Comparison of ENCODE assay signal across 9 mouse cellular contexts in the genomic region with DNA sequence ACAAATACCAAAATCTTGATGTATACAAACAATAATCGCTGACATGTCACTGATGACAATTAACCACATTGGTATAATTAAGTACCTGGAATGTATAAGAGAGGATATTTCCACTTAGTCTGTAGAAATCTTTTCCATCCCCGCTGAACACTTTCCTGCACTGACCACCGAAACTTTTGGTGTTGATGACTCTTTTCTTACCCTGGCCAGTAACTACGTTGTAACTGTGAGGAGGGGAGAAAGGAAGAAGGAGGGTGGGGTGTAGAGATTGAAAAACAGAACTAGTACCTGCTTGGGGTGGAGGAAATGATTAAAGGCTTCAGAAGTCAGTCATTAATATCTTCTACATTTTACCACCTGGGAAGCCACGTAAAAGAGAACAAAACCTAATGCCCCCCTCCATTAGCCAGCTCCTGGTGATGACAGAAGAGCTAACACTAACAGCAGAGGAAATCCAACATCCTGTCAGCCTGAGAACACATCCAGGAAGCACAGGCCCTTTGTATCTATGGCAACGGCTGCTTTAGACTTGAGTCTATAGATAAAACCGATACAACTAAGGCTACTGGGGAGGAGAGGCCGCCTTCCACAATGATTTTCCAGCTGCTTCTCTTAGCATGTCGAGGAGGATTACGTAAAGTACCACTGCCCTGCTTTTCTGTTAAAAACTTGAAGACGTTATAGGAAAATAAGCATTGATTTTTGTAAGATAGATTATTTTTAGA. TPM values are rescaled to one million over a fixed set of nuclear protein-coding genes. Genes with fewer than 3 reads are reported as not detected.
DNase-seq lines count a peak whose midpoint lies in the region; ATAC-seq lines count a peak whose summit lies in the region.
"Had no signal": no experiment of that assay in that cellular context is flagged by ENCODE, and none has a peak within 500 bp of the region (broad histone marks: within the 10 kb centered on the region; RNA-seq: fewer than 3 reads in every experiment).

No protein-coding gene starts in this region.

- H3K36me3 ChIP-seq in heart, embryonic 10.5 days, result no peaks in the 10 kb centered on the region

- no peak overlapping the region for H3K27ac ChIP-seq in heart, embryonic 10.5 days

- H3K4me3 ChIP-seq in heart, embryonic 10.5 days, result 0 out of 2 replicates have a peak overlapping the region, but pooled peaks have one; percentile 8
- H3K4me3 ChIP-seq: erythroblast, embryonic 14.5 days had no signal

- no peaks in the 10 kb centered on the region for H3K9me3 ChIP-seq in heart, embryonic 10.5 days

- 28% methylated on average over 11 of the region's 11 CpGs for WGBS in heart, embryonic 10.5 days

- peak; percentile 100 for ATAC-seq in frontal cortex, adult (ENCODE audit: low TSS enrichment)

- peaks cover 4% of the 10 kb centered on the region; the same call in 1 of the 2 replicates for H3K4me1 ChIP-seq in heart, embryonic 10.5 days

- intact Hi-C loops in left cerebral cortex, postnatal 25 days (cut with DNase I), result no loop called here

- H3K27me3 ChIP-seq in heart, embryonic 10.5 days (ENCODE audit: insufficient read depth, poor library complexity, severe bottlenecking), result no peaks in the 10 kb centered on the region

- DNase-seq in heart, embryonic 10.5 days (ENCODE audit: low spot score), result peak; percentile 78
- no peak for DNase-seq in heart, adult 11 months
- DNase-seq in CD4-positive helper T cell, adult 2 months (ENCODE audit: low read depth, low spot score), result peak; percentile 21
- DNase-seq in left cerebral cortex, postnatal 25 days (ENCODE audit: low spot score in 2 of 2), result peak; percentile 57 to 82
- no peak for DNase-seq in cerebellum, adult 11 months
- no peak for DNase-seq in adipocyte (ENCODE audit: low spot score)
- DNase-seq in natural killer cell, adult 2 months (ENCODE audit: low spot score in 2 of 2), result no peak

RNA-seq across cellular contexts. Expression of a gene that starts 17.8 kb away (rescaled TPM):
- polyA plus RNA-seq in heart, embryonic 10.5 days (2016; fragmentation: Nextera tagmentation; extraction: Ambion mirVana), result 0.09 and 0.11 TPM in 2 replicates
- 1 to 10 TPM in 1 of 2 experiments, under 1 TPM in 1; 0.64 to 1.1 TPM for total RNA-seq in left cerebral cortex, postnatal 25 days (2021)
- polyA plus RNA-seq: erythroblast, embryonic 14.5 days had no signal

Comparison
In these comparisons a context has a peak if more than half of its experiments do, and no peak if none do; other contexts are left out.
1. DNase-seq: peak in heart, embryonic 10.5 days (single experiment), CD4-positive helper T cell, adult 2 months (single experiment) and left cerebral cortex, postnatal 25 days (2 of 2); none in heart, adult 11 months (single experiment), cerebellum, adult 11 months (single experiment), adipocyte (single experiment) and natural killer cell, adult 2 months (0 of 2).